Mouse (Mus musculus) gastrocnemius, postnatal 25 days (tissue): ENCODE results near the gene 1700011M02Rik. TPM values are rescaled to one million over a fixed set of nuclear protein-coding genes. Genes with fewer than 3 reads are reported as not detected.
"Not testable (repeated sequence)": the region's sequence is repeated elsewhere in the genome, so short reads cannot be mapped to it uniquely, and the experiment has no call there.

Source experiments
- DNase-seq: peaks from one replicate; pipeline ENCODE4 v3.0.0; 2022
- long read RNA-seq, 2 experiments: library from polyadenylated mRNA; stranded (forward); transcript quantifications; one replicate each; pipeline ENCODE4 v2.0.0; 2021
- total RNA-seq, 2 experiments: library from RNA; stranded (reverse); gene quantifications; 1 replicate in 1 of 2; 2 replicates in 1 of 2; pipeline ENCODE4 v1.2.3; 2021

Gene 1700011M02Rik
- total RNA-seq, result not detected
- long read RNA-seq, experiment 1, result 0 reads
- long read RNA-seq, experiment 2, result 0 reads

- not testable (repeated sequence) for DNase-seq
These were observed at the start of gene 1700011M02Rik, which contains the start of gene Dmrtc1a for GRCm38 (mm10) chrX:102908587-102908986. 1700011M02Rik (plus strand) TSS chrX:102908905. Dmrtc1a (minus strand) TSS chrX:102908687.

- DNase-seq, result no peak
These were observed 40.8 kb upstream of the 1700011M02Rik start, which contains the start of gene 1700031F05Rik for GRCm38 (mm10) chrX:102867871-102868270. 1700031F05Rik (minus strand) TSS chrX:102867971.

- DNase-seq, result not testable (repeated sequence)
These were observed 6.1 kb downstream of the 1700011M02Rik start for GRCm38 (mm10) chrX:102914823-102915222.

- DNase-seq, result not testable (repeated sequence)
These were observed 18.0 kb downstream of the 1700011M02Rik start for GRCm38 (mm10) chrX:102926707-102927106.

GRCm38 (mm10) chrX:102928072-102928471 lies 19.4 kb downstream of the 1700011M02Rik start, which contains the start of gene 1700018G05Rik:
1700018G05Rik (plus strand) TSS chrX:102928372.
- DNase-seq, result not testable (repeated sequence)

GRCm38 (mm10) chrX:102932992-102933570 lies 24.4 kb downstream of the 1700011M02Rik start:
- DNase-seq, result no peak

GRCm38 (mm10) chrX:102933571-102934394 lies 25.1 kb downstream of the 1700011M02Rik start:
- no peak for DNase-seq

- no peak for DNase-seq
These were observed 25.7 kb downstream of the 1700011M02Rik start for GRCm38 (mm10) chrX:102934395-102934764.

GRCm38 (mm10) chrX:102936743-102937142 lies 28.0 kb downstream of the 1700011M02Rik start:
- no peak for DNase-seq

GRCm38 (mm10) chrX:102950136-102950535 lies 41.4 kb downstream of the 1700011M02Rik start:
- not testable (repeated sequence) for DNase-seq

- DNase-seq, result no peak
These were observed 50.2 kb downstream of the 1700011M02Rik start for GRCm38 (mm10) chrX:102958917-102959316.

Other genes starting within 250 kb of the 1700011M02Rik start
- gene Gm3880, start 221.9 kb upstream of the 1700011M02Rik start, total RNA-seq, result not detected
- not detected for gene Gm9112, start 201.3 kb upstream of the 1700011M02Rik start, total RNA-seq
- not detected for gene Dmrtc1b, start 201.0 kb upstream of the 1700011M02Rik start, total RNA-seq
- gene Dmrtc1c1, start 105.9 kb upstream of the 1700011M02Rik start, total RNA-seq, result not detected
- not detected for gene Dmrtc1c2, start 54.3 kb upstream of the 1700011M02Rik start, total RNA-seq
- not detected for gene 1700031F05Rik, start 40.9 kb upstream of the 1700011M02Rik start, total RNA-seq
- not detected for gene Dmrtc1a, start 218 bp upstream of the 1700011M02Rik start, total RNA-seq
- not detected for gene 1700018G05Rik, start 19.5 kb downstream of the 1700011M02Rik start, total RNA-seq